Mouse (Mus musculus) G1E (cell line): ENCODE results near the gene Ugt1a6a. TPM values are rescaled to one million over a fixed set of nuclear protein-coding genes. Genes with fewer than 3 reads are reported as not detected.

Experiments used
- ATAC-seq: 2 replicates; pipeline ENCODE4 v1.8.0; 2016; ENCODE audit warnings: mild to moderate bottlenecking; ENCODE audit not compliant: insufficient number of reproducible peaks, poor library complexity, low FRiP score, severe bottlenecking; ENCODE audit errors: extremely low read depth
- DNase-seq: peaks from one replicate; pipeline ENCODE4 v3.0.0; 2012; ENCODE audit warnings: low spot score
- H3K27me3 ChIP-seq: 2 replicates; pipeline ENCODE4 v1.6.1; 2012; ENCODE audit warnings: mild to moderate bottlenecking, low read length, inconsistent platforms; ENCODE audit not compliant: insufficient read depth
- H3K36me3 ChIP-seq: replicated peaks from 2 replicates; pipeline ENCODE3; 2012; ENCODE audit warnings: mild to moderate bottlenecking, inconsistent platforms
- H3K4me1 ChIP-seq: 2 replicates; pipeline ENCODE4 v1.6.1; 2012; ENCODE audit warnings: low read depth, low read length, inconsistent platforms, mixed read lengths; ENCODE audit not compliant: insufficient read depth
- H3K4me3 ChIP-seq: 2 replicates; pipeline ENCODE4 v1.5.1; 2012; ENCODE audit warnings: low read depth, mild to moderate bottlenecking, inconsistent platforms, low read length, moderate library complexity, mixed read lengths
- H3K9me3 ChIP-seq: replicated peaks from 2 replicates; pipeline ENCODE4 v1.6.1; 2012; ENCODE audit warnings: inconsistent platforms
- CTCF ChIP-seq: IDR thresholded peaks from 2 replicates; pipeline ENCODE4 v1.5.1; 2012; ENCODE audit warnings: low read depth, low read length, inconsistent platforms, mixed read lengths
- GATA1 ChIP-seq: IDR thresholded peaks from 2 replicates; pipeline ENCODE4 v1.6.1; 2012; ENCODE audit warnings: borderline replicate concordance, low read length, inconsistent platforms, mixed read lengths
- GATA2 ChIP-seq: IDR thresholded peaks from 2 replicates; pipeline ENCODE4 v1.6.1; 2012; ENCODE audit warnings: low read depth, low read length, inconsistent platforms, borderline replicate concordance
- POLR2AphosphoS5 ChIP-seq: IDR thresholded peaks from 2 replicates; pipeline ENCODE4 v1.6.1; 2012; ENCODE audit warnings: low read depth, low read length, inconsistent platforms; ENCODE audit not compliant: insufficient replicate concordance
- TAL1 ChIP-seq: conservative IDR thresholded peaks from 2 replicates; pipeline ENCODE4 v1.6.1; 2012; ENCODE audit warnings: low read depth, low read length, inconsistent platforms, mixed read lengths
- polyA plus RNA-seq: library from polyadenylated mRNA; stranded (reverse); fragments of >175 nt; gene quantifications from 2 replicates; pipeline ENCODE4 v1.2.3, GENCODE M21; 2012
- total RNA-seq, 2 experiments: library from RNA; stranded (forward) in 1 of 2; stranded (reverse) in 1 of 2; fragments of 200-1000 nt in 1 of 2; fragments of >200 nt in 1 of 2; fragmentation: Nextera tagmentation in 1 of 2; gene quantifications; 2 replicates each; pipeline ENCODE4 v1.2.3; 2014 to 2017

Gene Ugt1a6a
- total and polyA plus RNA-seq, 3 experiments: 0.60 to 0.98 TPM; not detected in 1

- Histone ChIP-seq H3K4me3 (no peak overlapping the region), H3K9me3 (no peaks in the 10 kb centered on the region)
These were observed 95.8 kb downstream of the Ugt1a6a start for GRCm38 (mm10) chr1:88230421-88230820.

GRCm38 (mm10) chr1:88230981-88231802, 96.6 kb downstream of the Ugt1a6a start:
- no peak for DNase-seq
- no peaks in the 10 kb centered on the region for H3K9me3 ChIP-seq

More at GRCm38 (mm10) chr1:88230421-88230820, 95.8 kb downstream of the Ugt1a6a start:
- no peak for DNase-seq
- Histone ChIP-seq H3K36me3 (no peaks in the 10 kb centered on the region), H3K27me3 (peaks cover 6% of the 10 kb centered on the region; the same call in 1 of the 2 replicates), H3K4me1 (no peaks in the 10 kb centered on the region)
- no peak for ATAC-seq
- TF ChIP-seq CTCF (no peak), POLR2AphosphoS5 (0 out of 2 replicates have a peak, but pooled peaks have one; percentile 24)

GRCm38 (mm10) chr1:88231803-88232499, 97.3 kb downstream of the Ugt1a6a start:
- H3K9me3 ChIP-seq: no peaks in the 10 kb centered on the region

More at GRCm38 (mm10) chr1:88230981-88231802, 96.6 kb downstream of the Ugt1a6a start:
- no peaks in the 10 kb centered on the region for H3K36me3 ChIP-seq
- H3K4me1 ChIP-seq: no peaks in the 10 kb centered on the region
- H3K4me3 ChIP-seq: no peak overlapping the region
- no peak for TF ChIP-seq CTCF
- no peak for TF ChIP-seq GATA1
- TF ChIP-seq GATA2: no peak
- no peak for TF ChIP-seq POLR2AphosphoS5
- TF ChIP-seq TAL1: no peak
- ATAC-seq: no peak
- H3K27me3 ChIP-seq: peaks cover 6% of the 10 kb centered on the region; the same call in 1 of the 2 replicates

GRCm38 (mm10) chr1:88232664-88233380, 98.2 kb downstream of the Ugt1a6a start:
- Histone ChIP-seq H3K4me3 (no peak overlapping the region), H3K36me3 (no peaks in the 10 kb centered on the region), H3K27me3 (peaks cover 9% of the 10 kb centered on the region; the same call in 1 of the 2 replicates), H3K4me1 (no peaks in the 10 kb centered on the region), H3K9me3 (no peaks in the 10 kb centered on the region)
- TF ChIP-seq TAL1 (no peak), CTCF (no peak), GATA2 (no peak), GATA1 (no peak), POLR2AphosphoS5 (no peak)
- ATAC-seq: no peak
- DNase-seq: no peak

More at GRCm38 (mm10) chr1:88231803-88232499, 97.3 kb downstream of the Ugt1a6a start:
- TF ChIP-seq POLR2AphosphoS5: no peak
- no peak for TF ChIP-seq CTCF
- no peak for TF ChIP-seq GATA2
- TF ChIP-seq GATA1: no peak
- TF ChIP-seq TAL1: no peak
- ATAC-seq (no peak), DNase-seq (no peak)
- Histone ChIP-seq H3K36me3 (no peaks in the 10 kb centered on the region), H3K27me3 (peaks cover 6% of the 10 kb centered on the region; the same call in 1 of the 2 replicates), H3K4me1 (no peaks in the 10 kb centered on the region), H3K4me3 (no peak overlapping the region)

GRCm38 (mm10) chr1:88233421-88234247, 99.0 kb downstream of the Ugt1a6a start:
- TF ChIP-seq GATA1 (no peak), POLR2AphosphoS5 (no peak), CTCF (no peak), TAL1 (no peak), GATA2 (no peak)

More at GRCm38 (mm10) chr1:88233421-88234247, 99.0 kb downstream of the Ugt1a6a start:
- Histone ChIP-seq H3K9me3 (peaks cover 2% of the 10 kb centered on the region; the same call in 1 of the 2 replicates), H3K4me1 (no peaks in the 10 kb centered on the region), H3K4me3 (no peak overlapping the region), H3K27me3 (peaks cover 9% of the 10 kb centered on the region; the same call in 1 of the 2 replicates), H3K36me3 (no peaks in the 10 kb centered on the region)
- ATAC-seq (no peak), DNase-seq (no peak)
